Mouse (Mus musculus) natural killer cell, adult 2 months (primary cell): Measurements from ENCODE around the gene Rpl35.
A peak's percentile ranks its signal among the peaks of the same experiment; 100 is the strongest.

ENCODE experiments used
- DNase-seq, 2 experiments: peaks; one replicate each; pipeline ENCODE4 v3.0.0; 2022; ENCODE audit warnings: low spot score in 2 of 2

The Rpl35 gene

DNA sequence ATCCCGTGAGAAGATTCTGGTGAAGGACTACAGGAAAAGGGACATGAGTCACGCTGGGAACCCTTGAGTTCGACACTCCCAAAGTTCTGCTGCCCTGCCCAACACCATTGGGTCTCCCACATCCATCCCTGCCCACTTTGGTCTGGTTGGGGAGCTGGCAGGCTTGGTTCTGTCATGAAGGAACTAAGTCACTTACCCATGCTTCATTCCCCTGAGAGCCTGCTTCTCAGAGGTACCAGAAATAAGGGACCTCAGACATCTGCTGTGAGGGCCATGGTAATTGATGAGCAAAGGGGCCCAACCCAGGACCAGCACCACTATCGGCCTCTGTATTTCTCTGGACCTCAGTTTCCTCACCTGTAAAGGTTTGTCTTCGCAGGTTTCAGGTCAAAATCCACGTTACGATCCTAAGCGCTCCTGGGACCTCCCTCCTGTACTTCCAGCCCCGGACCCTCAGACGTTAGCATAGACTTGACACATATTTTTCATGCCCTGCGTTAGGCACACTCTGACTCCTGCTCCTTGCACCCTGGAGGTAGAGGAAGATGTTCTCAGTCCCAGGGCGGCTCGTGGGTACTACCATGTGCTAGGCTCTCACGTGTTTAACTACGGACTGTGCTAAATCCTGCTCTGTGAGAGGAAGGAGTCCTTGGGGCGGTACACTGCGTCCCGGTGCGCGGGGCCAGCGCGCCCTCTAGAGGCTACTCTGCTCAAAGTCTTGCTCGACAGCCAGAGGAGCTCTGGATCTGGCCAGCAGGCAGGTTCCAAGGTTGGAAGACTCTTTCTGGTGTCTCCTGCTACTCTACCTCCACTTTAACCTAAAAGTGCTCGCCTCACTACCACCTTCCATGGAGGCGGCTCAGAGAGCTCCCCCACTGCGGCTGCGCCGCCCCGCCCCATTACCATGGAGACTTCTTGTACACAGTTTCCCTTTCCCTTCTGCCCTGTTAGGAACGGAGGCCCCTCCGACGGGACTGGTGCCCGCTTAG lies 7.7 kb downstream of the Rpl35 start, which contains the start of gene Wdr38:
TSS of gene Wdr38 (plus strand) at position 91 of the 989 bp plus-strand sequence.
- peak; percentile 76 to 86 for DNase-seq

GRCm38 (mm10) chr2:38992452-38992851 lies 13.0 kb downstream of the Rpl35 start:
- DNase-seq, result no peak

GRCm38 (mm10) chr2:38992004-38992403 lies 13.4 kb downstream of the Rpl35 start:
- no peak for DNase-seq

DNA sequence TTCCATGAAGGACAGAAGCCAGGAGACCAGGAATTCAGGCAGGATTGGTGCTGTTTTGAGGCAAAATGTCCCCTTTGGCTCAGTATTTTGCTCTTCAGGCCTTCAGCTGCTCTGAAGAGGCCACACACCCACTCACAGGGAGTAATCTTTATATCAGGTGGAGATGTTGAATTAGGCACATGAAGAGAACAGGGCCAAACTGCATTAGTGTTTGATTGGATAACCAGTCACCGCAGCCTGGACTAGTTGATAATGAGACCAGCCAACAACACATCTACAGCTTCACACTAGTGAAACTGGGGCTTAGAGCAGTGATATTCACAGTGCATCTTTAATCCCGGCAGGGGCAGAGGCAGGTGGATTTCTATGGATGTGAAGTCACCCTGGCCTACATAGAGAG lies 16.5 kb downstream of the Rpl35 start:
- no peak for DNase-seq

- no peak for DNase-seq
Measured at GRCm38 (mm10) chr2:38987803-38988510, 17.5 kb downstream of the Rpl35 start.

DNA sequence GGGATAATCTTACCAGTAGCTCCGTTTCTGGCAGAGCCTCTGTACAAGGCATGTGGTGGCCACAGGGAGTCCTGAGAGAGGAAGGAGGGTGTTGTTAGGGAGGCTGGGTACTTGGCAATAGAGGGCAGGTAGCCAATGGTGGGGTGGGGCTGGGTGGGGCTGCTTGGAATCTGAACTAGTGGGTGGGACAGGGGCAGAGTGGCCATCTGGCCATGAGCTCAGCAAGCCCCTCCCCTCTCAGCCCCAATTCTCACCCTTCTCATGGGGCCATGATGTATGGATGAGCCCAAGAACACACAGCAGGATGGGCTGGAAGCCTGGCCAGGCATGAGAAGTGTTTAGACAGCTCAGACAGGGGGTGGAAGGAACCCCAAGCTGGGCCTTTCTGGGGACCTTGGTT lies 18.1 kb downstream of the Rpl35 start:
- DNase-seq, result no peak

DNA sequence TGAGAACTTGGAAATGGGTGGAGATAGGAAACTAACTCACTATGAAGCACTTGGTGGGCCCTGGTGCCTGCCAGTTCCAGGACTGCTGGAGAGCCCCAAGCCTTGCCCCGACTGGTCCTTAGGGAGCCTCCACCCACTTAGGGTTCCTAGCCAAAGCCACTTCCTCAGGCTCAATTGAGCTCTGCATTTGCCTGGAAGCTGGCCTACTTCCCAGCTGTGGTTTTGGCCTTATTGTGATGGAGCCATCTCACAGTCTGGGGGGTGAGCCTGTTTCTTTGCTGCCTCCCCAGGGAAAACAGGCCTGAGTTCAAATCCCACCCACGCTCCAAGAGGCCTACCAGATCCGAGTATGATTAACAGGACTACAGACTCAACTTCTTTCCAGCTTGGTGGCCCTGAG lies 18.8 kb downstream of the Rpl35 start:
- DNase-seq, result no peak

DNA sequence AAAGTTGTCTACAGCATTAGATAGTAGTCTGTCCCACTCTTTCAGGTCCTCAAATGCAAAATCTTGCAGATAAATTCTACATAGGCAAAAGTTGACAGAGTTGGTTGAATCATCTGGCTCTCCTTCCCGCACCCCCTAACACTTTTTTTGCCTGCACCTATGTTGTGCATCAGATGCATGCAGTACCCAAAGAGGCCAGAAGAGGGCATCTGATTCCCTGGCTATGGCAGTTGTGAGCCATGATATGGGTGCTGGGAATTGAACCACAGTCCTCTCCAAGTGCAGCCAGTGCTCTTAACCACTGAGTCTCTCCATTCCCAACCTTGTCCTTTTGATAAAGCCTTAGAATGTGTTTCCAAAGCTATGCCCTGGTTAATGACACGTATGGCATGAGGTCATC lies 22.0 kb downstream of the Rpl35 start:
- no peak for DNase-seq

- no peak for DNase-seq
Measured at GRCm38 (mm10) chr2:38977837-38978236, 27.6 kb downstream of the Rpl35 start.

GRCm38 (mm10) chr2:38975941-38976805 lies 29.3 kb downstream of the Rpl35 start:
- no peak for DNase-seq

- DNase-seq, result no peak
Measured at GRCm38 (mm10) chr2:38975181-38975580, 30.2 kb downstream of the Rpl35 start.

GRCm38 (mm10) chr2:38974171-38974570 lies 31.3 kb downstream of the Rpl35 start:
- no peak for DNase-seq

- DNase-seq, result no peak
Measured at GRCm38 (mm10) chr2:38973701-38974100, 31.7 kb downstream of the Rpl35 start.

DNA sequence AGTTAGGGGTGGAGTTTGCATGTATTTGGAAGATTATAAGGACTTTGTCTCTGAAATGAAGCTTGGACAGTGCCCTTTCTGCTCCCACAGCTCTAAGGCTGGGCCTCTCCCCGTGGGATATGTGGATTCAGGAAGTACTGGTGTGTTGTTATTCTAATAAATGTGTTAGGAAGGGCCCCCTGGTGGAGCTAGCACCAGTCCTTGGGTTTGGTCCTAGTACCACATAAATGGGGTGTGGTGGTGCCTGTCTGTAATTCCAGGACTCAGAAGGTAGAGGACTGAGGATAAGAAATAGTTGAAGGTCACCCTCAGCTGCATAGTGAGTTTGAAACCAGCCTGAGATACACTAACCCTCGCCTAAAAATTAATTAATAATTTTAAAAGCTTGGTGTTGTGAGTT lies 32.2 kb downstream of the Rpl35 start:
- DNase-seq, result no peak

DNA sequence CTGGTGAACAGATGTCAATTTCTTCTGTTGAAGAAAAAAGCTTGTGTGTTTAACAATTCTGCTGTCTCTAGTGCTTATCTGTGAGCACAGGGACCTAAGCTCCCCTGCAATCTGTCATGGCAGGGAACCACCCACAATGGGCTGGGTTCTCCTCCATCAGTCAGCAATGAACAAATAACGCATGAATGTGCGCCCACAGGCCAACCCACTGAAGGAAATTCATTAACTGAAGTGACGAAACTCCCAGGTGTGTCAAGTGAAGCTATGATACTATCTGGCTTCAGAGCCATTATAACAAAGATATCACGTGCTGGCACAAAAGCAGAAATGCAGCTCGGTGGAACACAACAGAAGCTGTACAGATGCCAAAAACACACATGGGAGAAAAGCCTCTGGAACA lies 35.4 kb downstream of the Rpl35 start:
- no peak for DNase-seq

- DNase-seq, result no peak
Measured at GRCm38 (mm10) chr2:38969650-38970049, 35.8 kb downstream of the Rpl35 start.

- no peak for DNase-seq
Measured at GRCm38 (mm10) chr2:38964198-38964597, 41.2 kb downstream of the Rpl35 start.

GRCm38 (mm10) chr2:38957671-38958223 lies 47.7 kb downstream of the Rpl35 start:
- no peak for DNase-seq

DNA sequence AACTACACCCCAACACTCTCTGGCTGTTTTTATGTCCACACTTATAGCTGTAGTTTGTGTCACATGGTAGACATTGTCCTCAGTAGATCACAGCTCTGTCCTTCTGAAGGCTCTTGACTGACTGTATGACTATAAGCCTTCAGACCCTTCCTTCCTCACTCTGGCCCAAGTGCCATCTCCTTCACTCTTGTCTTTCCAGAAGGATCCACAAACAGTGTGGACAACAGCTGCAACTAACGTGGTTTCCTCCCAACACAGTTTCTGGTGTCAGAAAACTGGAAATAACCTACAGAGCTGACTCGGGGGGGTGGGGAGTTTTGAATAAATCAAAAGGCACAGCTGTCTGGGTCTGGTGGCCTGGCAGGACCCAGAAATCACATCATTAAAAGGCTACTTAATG lies 49.4 kb downstream of the Rpl35 start:
- DNase-seq, result no peak

GRCm38 (mm10) chr2:38953152-38953883 lies 52.1 kb downstream of the Rpl35 start:
- DNase-seq, result no peak
